Mouse (Mus musculus): ENCODE results near the gene Tgfa.

The Tgfa gene

GRCm38 (mm10) chr6:86186106-86186955 is 8.7 kb upstream of the Tgfa start:
- DNase-seq (ENCODE audit: low read depth in 2 of 2, low spot score in 2 of 2), result no peak

DNA sequence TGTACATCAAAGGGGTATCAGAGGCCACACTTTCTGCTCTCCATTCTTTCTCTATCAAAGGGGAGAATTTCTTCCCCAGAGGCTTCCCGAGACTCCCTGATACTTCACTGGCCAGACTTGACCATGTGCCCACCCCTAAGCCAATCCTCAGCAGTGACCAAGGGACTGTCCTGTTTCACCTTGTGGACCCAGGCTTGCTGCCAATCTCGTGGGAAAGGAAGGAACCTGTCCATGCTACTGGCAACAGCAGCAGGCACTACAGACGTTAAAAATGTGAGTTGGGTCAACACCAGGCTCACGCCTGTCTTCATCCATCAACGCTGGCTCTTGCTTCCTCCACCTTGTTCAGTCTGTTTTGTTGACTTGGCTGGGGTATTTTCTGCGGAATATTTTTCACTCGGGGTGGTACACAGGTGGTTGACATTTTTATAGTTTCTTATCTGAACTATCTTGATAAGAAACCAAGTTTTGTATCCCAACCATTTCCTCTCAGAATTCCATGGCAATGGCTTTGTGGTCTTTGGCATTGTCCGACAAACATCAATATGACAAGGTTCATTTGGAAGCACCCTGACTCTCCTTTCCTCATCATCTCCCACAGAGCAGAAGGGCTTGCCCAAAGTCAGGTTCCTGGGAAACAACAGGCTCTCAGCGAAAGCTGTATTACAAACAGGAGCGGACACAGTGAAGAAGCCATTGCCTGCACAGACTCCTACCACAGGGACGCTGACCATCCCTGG is 6.1 kb upstream of the Tgfa start:
- DNase-seq (ENCODE audit: low read depth in 2 of 2, low spot score in 2 of 2), result no peak

- no peak for DNase-seq (ENCODE audit: low read depth in 2 of 2, low spot score in 2 of 2)
Measured at GRCm38 (mm10) chr6:86190622-86191021, 4.4 kb upstream of the Tgfa start.

GRCm38 (mm10) chr6:86192978-86193377 is 2.0 kb upstream of the Tgfa start:
- no peak for DNase-seq (ENCODE audit: low read depth in 2 of 2, low spot score in 2 of 2)

DNA sequence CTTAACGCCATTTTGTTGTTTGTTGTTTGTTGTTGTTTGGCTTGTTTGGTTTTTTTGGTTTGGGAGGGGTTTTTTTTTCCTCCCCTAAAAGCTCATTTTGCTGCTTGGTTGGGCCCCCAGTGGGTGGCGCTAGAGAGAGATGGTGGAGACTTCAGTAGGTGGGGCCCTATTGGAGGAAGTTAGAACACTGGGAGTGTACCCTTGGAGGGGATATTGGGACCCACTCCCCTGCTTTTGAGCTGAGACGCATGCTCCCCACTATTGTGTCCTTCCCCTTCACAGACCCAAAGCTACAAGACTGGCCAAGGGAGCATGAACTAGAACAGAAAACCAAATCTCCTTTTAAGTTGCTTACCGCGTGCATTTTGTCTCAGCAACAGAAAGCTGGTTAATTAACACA is 1.1 kb upstream of the Tgfa start:
- DNase-seq (ENCODE audit: low read depth in 2 of 2, low spot score in 2 of 2), result peak; percentile 9 to 33

DNA sequence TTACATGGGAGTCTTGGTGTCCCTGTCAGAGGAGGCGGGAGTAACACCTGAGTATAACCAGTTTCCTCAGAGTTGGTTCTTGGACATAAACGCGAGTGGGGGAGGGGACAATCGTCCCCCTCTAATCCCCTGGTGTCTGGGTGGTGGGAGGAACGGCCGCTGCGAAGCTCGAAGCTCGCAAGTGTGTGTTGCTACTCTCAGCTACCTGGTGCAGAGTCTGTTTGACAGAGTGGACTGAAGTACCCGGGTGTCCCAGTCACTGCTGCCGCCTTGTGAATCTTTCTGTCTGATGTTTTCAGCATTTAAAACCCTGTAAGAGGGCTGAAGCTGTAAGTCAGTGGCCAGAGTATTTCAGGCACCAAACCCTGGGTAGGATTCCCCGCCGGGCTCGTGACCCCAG is 1.0 kb downstream of the Tgfa start:
- DNase-seq (ENCODE audit: low read depth in 2 of 2, low spot score in 2 of 2), result no peak

- no peak for DNase-seq (ENCODE audit: low read depth in 2 of 2, low spot score in 2 of 2)
Measured at GRCm38 (mm10) chr6:86197150-86197862, 2.3 kb downstream of the Tgfa start.

DNA sequence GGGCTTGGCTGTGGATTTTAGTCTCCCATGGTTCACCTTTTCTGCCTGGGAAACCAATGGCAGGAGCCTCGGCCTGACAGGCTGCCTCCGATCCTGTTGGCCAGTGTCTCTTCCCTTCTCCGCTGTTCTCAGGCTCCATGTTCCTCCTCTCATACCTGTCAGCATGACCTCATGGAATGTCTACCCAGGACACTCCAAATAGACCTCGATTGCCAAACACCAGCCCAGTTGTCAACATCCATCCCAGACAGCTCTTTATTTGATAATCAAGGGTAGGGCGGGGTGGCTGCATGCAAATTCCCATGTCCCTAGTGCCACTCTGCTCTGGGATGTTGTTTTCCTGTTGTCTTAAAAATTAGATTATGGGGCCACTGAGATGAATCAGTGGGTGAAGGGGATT is 5.9 kb downstream of the Tgfa start:
- no peak for DNase-seq (ENCODE audit: low read depth in 2 of 2, low spot score in 2 of 2)

GRCm38 (mm10) chr6:86203101-86203500 is 8.1 kb downstream of the Tgfa start:
- no peak for DNase-seq (ENCODE audit: low read depth in 2 of 2, low spot score in 2 of 2)

GRCm38 (mm10) chr6:86206014-86206413 is 11.0 kb downstream of the Tgfa start:
- DNase-seq (ENCODE audit: low read depth in 2 of 2, low spot score in 2 of 2), result no peak

GRCm38 (mm10) chr6:86206985-86207384 is 12.0 kb downstream of the Tgfa start:
- no peak for DNase-seq (ENCODE audit: low read depth in 2 of 2, low spot score in 2 of 2)

- no peak for DNase-seq (ENCODE audit: low read depth in 2 of 2, low spot score in 2 of 2)
Measured at GRCm38 (mm10) chr6:86209133-86210016, 14.4 kb downstream of the Tgfa start.

DNA sequence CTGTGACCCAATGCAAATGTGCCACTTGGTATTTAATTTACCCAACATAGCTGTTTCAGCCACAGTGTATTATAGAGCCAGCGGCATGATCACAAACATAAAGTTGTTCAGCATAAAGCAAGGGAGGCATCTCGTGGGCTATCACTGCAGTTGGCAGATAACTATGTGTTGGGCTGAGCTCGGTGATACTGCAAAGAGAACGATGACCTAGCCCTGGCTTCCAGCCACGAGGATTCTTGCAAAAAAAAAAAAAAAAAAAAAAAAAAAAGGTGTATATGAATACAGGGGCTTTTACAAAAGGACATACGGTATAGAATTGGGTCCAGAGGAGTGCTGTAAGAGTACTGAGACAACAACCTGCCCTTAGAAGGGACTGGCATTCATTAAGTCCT is 15.0 kb downstream of the Tgfa start:
- no peak for DNase-seq (ENCODE audit: low read depth in 2 of 2, low spot score in 2 of 2)

DNA sequence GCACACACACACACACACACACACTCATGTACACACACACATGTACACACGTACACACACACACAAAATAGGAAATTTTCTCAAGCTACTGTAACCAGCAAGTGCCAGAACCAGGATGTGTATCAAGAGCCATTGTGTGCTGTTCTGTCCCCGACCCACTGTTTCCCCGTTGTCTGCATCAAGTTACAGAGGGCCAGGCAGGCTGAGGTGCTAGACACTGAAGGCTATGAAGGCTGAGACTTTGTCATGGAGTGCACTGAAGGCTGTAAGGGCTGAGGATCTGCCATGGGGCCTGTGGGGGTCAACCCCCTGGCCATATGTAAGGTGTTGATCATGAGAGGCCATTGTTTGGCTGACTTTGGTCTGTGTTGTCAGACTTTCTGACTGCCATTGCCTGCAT is 15.6 kb downstream of the Tgfa start:
- DNase-seq (ENCODE audit: low read depth in 2 of 2, low spot score in 2 of 2), result no peak

- DNase-seq (ENCODE audit: low read depth in 2 of 2, low spot score in 2 of 2), result no peak
Measured at GRCm38 (mm10) chr6:86211081-86211763, 16.2 kb downstream of the Tgfa start.

GRCm38 (mm10) chr6:86212871-86213640 is 18.0 kb downstream of the Tgfa start:
- DNase-seq (ENCODE audit: low read depth in 2 of 2, low spot score in 2 of 2), result no peak

DNA sequence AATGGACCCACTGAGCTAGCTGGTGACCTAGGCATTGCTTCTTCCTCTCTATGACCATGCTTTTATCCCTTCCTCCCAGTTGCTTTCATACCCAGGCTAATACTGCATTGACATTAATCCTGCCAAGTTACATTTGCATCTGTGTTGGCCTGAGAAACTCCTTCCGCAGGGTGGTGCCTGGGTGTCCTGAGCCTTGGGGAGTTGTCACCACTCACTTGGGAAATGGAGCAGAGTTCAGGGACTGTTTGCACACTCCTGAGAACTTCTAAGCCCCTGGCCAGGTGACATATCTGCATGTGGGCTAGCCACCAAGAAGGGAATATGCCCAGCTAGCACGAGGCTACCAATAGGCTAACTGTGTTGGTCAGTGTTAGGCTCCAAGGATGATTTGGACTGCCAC is 23.0 kb downstream of the Tgfa start:
- no peak for DNase-seq (ENCODE audit: low read depth in 2 of 2, low spot score in 2 of 2)

- DNase-seq (ENCODE audit: low read depth in 2 of 2, low spot score in 2 of 2), result no peak
Measured at GRCm38 (mm10) chr6:86218739-86219138, 23.7 kb downstream of the Tgfa start.

GRCm38 (mm10) chr6:86219494-86219893 is 24.5 kb downstream of the Tgfa start:
- DNase-seq (ENCODE audit: low read depth in 2 of 2, low spot score in 2 of 2), result no peak

- no peak for DNase-seq (ENCODE audit: low read depth in 2 of 2, low spot score in 2 of 2)
Measured at GRCm38 (mm10) chr6:86220171-86220570, 25.1 kb downstream of the Tgfa start.
